Mouse (Mus musculus): ENCODE results near the gene Mfap5.
A peak's percentile ranks its signal among the peaks of the same experiment; 100 is the strongest.
"Not testable (repeated sequence)": the region's sequence is repeated elsewhere in the genome, so short reads cannot be mapped to it uniquely, and the experiment has no call there.

Mfap5 gene

DNA sequence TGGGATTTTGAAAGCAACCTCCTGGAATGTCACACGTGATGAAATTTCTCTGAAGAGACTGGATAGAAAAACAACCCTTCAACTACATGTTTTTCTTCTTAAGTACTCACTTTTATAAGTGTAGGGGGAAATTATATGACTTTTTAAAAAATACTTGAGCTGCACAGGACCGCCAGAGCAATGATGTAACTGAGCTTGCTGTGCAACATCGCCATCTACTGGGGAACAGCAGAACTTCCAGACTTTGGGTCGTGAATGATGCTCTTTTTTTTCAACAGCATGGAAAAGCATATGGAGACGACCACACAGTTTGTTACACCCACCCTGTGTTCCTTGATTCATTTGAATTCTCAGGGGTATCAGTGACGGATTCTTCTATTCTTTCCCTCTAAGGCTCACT is 56.8 kb downstream of the Mfap5 start:
- Histone ChIP-seq H3K36me3 (ENCODE audit: insufficient read depth, low read length) (no peaks in the 10 kb centered on the region), H3K27me3 (ENCODE audit: insufficient read depth, low read length) (peaks cover 32% of the 10 kb centered on the region), H3K9me3 (ENCODE audit: low read length) (no peaks in the 10 kb centered on the region), H3K4me3 (replicated peaks; ENCODE audit: low read length) (no peak overlapping the region), H3K4me1 (replicated peaks; ENCODE audit: low read depth, low read length) (peaks cover 16% of the 10 kb centered on the region)
- TF ChIP-seq NANOG (IDR thresholded peaks at IDR 0.05; ENCODE audit: borderline replicate concordance, low read length): no peak
- TF ChIP-seq CTCF (conservative IDR thresholded peaks at IDR 0.05; ENCODE audit: low read length): peak; percentile 94
- no peak for TF ChIP-seq POU5F1 (IDR thresholded peaks at IDR 0.05; ENCODE audit: borderline replicate concordance, low read length)

DNA sequence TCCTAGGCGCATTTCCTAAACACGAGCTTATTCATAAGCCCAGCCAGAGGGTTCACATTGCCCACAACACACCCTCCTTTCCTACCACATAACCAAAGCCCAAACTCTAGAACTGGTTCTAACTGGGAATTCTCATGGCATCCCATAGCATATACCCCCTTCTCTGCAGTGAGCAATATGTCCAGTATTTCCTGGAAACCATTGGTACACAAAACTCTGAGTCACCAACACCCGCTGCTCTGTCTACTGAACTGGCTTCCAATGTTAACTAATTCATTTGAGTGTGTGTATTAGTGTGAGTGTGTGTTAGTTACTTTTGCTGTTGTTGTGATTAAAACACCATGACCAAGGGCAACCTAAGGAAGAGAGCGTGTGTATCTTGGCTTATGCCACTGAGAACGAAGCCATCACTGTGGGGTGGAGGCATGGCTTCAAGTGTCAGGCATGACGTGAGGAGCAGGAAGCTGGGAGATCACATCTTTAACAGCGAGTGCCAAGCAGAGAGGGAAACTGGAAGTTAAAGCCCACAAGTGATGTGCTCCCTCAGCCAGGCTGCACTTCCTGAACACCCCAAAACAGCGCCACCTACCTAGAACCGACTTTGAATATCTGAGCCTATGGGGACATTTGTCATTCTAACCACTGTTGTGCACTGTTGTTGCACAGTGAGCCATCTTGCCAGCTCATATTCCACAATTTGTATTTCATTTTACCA is 59.6 kb downstream of the Mfap5 start:
- H3K36me3 ChIP-seq (ENCODE audit: insufficient read depth, low read length): no peaks in the 10 kb centered on the region
- no peaks in the 10 kb centered on the region for H3K9me3 ChIP-seq (ENCODE audit: low read length)
- H3K27me3 ChIP-seq (ENCODE audit: insufficient read depth, low read length): peaks cover 38% of the 10 kb centered on the region
- TF ChIP-seq POU5F1 (IDR thresholded peaks at IDR 0.05; ENCODE audit: borderline replicate concordance, low read length): no peak
- TF ChIP-seq NANOG (IDR thresholded peaks at IDR 0.05; ENCODE audit: borderline replicate concordance, low read length): no peak
- TF ChIP-seq CTCF (conservative IDR thresholded peaks at IDR 0.05; ENCODE audit: low read length): 0 out of 2 replicates have a peak, but pooled peaks have one; percentile 5
- peaks cover 18% of the 10 kb centered on the region for H3K4me1 ChIP-seq (replicated peaks; ENCODE audit: low read depth, low read length)
- no peak overlapping the region for H3K4me3 ChIP-seq (replicated peaks; ENCODE audit: low read length)

DNA sequence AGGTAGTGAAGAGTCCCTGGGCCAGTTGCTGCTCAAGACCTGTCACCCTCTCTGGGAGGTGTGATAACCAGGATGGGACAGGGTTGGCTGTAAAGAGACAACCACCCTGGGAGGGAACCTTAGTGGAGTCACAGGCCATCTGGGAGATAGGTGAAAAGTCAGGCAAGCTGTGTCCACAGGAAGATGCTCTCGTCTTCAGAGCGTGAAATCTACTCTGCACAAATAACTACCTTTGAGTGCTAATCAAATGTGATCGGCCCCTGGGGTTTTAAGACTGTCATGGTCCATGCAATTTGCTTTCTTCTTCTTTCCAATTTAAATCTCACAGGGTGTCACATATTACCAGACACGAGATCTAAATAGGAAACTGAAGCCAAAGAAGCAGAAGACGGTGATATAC is 63.5 kb downstream of the Mfap5 start:
- no peaks in the 10 kb centered on the region for H3K36me3 ChIP-seq (ENCODE audit: insufficient read depth, low read length)
- TF ChIP-seq CTCF (conservative IDR thresholded peaks at IDR 0.05; ENCODE audit: low read length) (no peak), NANOG (IDR thresholded peaks at IDR 0.05; ENCODE audit: borderline replicate concordance, low read length) (no peak), POU5F1 (IDR thresholded peaks at IDR 0.05; ENCODE audit: borderline replicate concordance, low read length) (no peak)

DNA sequence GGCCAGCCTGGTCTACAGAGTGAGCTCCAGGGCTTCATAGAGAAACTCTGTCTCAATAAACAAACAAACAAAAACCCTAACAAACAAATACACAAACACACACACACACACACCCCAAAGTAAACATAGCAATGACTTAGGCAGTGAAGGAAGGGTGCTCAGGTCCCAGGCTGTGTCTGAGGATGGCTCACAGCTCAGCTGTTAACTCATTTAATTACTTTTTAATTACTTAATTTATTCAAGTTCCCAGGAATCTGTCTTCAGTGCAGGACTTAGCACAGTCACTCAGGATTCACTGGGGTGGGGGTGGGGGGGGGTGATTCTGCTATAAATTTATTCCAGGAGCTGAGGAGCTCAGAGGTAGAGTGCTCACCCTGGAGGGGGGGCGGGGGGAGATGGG is 64.1 kb downstream of the Mfap5 start:
- no peaks in the 10 kb centered on the region for H3K9me3 ChIP-seq (ENCODE audit: low read length)
- H3K27me3 ChIP-seq (ENCODE audit: insufficient read depth, low read length): peaks cover 25% of the 10 kb centered on the region
- TF ChIP-seq POU5F1 (IDR thresholded peaks at IDR 0.05; ENCODE audit: borderline replicate concordance, low read length): no peak
- H3K36me3 ChIP-seq (ENCODE audit: insufficient read depth, low read length): no peaks in the 10 kb centered on the region
- no peak overlapping the region for H3K4me3 ChIP-seq (replicated peaks; ENCODE audit: low read length)
- peaks cover 8% of the 10 kb centered on the region; the same call in 1 of the 2 replicates for H3K4me1 ChIP-seq (replicated peaks; ENCODE audit: low read depth, low read length)

More for the DNA sequence above, 63.5 kb downstream of the Mfap5 start:
- no peak overlapping the region for H3K4me3 ChIP-seq (replicated peaks; ENCODE audit: low read length)
- peaks cover 8% of the 10 kb centered on the region; the same call in 1 of the 2 replicates for H3K4me1 ChIP-seq (replicated peaks; ENCODE audit: low read depth, low read length)
- H3K27me3 ChIP-seq (ENCODE audit: insufficient read depth, low read length): peaks cover 29% of the 10 kb centered on the region
- H3K9me3 ChIP-seq (ENCODE audit: low read length): no peaks in the 10 kb centered on the region

DNA sequence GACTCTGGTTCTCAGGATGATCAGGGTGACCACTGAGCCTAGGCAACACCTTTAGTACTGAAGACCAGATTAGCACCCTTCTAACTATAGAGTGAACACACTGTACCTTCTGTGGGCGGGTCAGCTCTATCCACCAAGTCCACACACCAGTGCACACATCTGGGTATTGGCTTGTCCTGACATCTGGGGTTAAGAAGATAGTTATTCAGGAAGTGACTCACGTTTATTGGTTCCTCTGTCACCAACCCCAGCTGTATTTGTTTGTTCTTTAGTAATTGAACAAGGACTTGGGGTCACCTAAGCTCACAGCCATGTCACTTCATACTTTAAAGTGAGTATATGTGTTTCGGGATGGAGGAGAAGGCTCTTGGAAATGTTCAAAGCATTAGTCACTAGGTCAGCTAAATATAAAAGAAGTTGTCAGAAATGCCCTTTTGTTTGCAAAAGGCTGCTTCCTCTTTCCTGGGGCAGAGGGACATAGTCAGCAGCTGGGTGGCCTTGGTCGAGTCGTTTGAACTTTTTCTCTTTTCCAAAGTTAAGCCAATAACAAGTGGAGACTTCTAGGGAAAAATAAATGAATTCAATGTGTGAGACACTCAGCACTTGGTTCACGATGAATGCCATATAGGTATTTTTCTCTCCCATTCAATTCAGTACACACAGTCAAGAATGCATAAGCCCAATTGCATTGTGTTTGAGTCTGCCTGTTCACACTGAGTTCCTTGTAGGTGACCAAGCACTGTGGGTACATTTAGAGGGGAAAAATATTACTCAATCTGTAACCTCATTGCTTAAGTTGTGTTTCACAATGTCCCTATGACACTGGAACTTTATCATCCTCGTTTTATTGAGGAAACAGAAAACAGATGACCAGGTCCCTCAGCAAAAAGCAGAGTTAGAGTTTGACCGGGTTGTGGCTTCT is 65.3 kb downstream of the Mfap5 start:
- no peaks in the 10 kb centered on the region for H3K9me3 ChIP-seq (ENCODE audit: low read length)
- H3K4me3 ChIP-seq (replicated peaks; ENCODE audit: low read length): no peak overlapping the region
- peaks cover 11% of the 10 kb centered on the region for H3K4me1 ChIP-seq (replicated peaks; ENCODE audit: low read depth, low read length)
- no peaks in the 10 kb centered on the region for H3K36me3 ChIP-seq (ENCODE audit: insufficient read depth, low read length)
- TF ChIP-seq NANOG (IDR thresholded peaks at IDR 0.05; ENCODE audit: borderline replicate concordance, low read length) (no peak), CTCF (conservative IDR thresholded peaks at IDR 0.05; ENCODE audit: low read length) (no peak), POU5F1 (IDR thresholded peaks at IDR 0.05; ENCODE audit: borderline replicate concordance, low read length) (no peak)
- peaks cover 25% of the 10 kb centered on the region for H3K27me3 ChIP-seq (ENCODE audit: insufficient read depth, low read length)

DNA sequence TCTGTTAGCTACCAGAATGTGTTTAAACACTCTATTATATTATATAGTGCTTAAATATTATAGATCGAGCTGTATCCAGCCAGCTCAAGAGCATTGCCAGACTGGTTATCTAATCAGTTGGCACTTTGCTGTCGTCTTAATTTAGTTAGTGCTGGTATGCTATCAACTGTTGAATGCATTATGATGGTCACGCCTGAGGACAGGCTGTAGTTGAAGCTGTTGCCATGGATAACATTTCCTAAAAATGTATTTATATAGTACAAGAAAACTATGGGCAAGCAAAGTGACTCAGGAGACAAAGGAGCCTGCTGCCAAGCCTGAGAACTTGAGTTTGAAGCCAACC is 65.9 kb downstream of the Mfap5 start:
- Histone ChIP-seq H3K4me1 (replicated peaks; ENCODE audit: low read depth, low read length) (peaks cover 16% of the 10 kb centered on the region), H3K4me3 (replicated peaks; ENCODE audit: low read length) (no peak overlapping the region), H3K27me3 (ENCODE audit: insufficient read depth, low read length) (peaks cover 24% of the 10 kb centered on the region), H3K36me3 (ENCODE audit: insufficient read depth, low read length) (no peaks in the 10 kb centered on the region), H3K9me3 (ENCODE audit: low read length) (no peaks in the 10 kb centered on the region)
- TF ChIP-seq POU5F1 (IDR thresholded peaks at IDR 0.05; ENCODE audit: borderline replicate concordance, low read length) (no peak), NANOG (IDR thresholded peaks at IDR 0.05; ENCODE audit: borderline replicate concordance, low read length) (no peak), CTCF (conservative IDR thresholded peaks at IDR 0.05; ENCODE audit: low read length) (no peak)

DNA sequence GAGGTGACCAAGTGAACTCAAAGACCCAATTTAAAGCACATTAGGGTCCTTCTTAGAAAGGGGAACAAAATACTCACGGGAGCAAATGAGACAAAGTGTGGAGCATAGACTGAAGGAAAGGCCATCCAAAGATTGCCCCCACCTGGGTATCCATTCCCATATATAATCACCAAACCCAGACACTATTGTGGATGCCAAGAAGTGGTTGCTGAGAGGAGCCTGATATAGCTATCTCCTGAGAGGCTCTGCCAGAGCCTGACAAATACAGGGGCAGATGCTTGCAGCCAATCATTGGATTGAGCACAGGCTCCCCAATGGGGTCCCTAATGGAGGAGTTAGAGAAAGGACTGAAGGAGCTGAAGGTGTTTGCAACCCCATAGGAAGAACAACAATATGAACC is 69.4 kb downstream of the Mfap5 start:
- H3K4me3 ChIP-seq (replicated peaks; ENCODE audit: low read length); H3K9me3 ChIP-seq (ENCODE audit: low read length); H3K36me3 ChIP-seq (ENCODE audit: insufficient read depth, low read length): not testable (repeated sequence)
- Histone ChIP-seq H3K27me3 (ENCODE audit: insufficient read depth, low read length) (peaks cover 11% of the 10 kb centered on the region), H3K4me1 (replicated peaks; ENCODE audit: low read depth, low read length) (peaks cover 18% of the 10 kb centered on the region)

DNA sequence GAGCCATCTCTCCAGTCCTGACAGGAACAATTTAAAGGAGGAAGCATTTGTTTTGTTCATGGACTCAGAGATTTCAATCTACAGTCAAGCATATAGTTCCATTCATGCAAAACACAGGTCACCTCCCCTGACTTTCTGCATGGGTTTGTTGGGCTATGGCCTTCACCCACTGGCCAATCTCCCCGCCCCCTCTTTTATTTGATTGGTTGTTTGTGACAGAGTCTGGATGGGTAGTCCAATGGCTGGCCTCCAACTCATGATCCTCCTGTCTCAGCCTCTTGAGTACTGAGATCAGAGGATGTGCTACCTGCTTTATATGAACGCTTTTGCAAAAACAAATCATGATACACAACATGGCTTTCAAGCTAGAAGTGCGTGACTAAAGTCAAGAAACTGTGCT is 71.4 kb downstream of the Mfap5 start:
- Histone ChIP-seq H3K27me3 (ENCODE audit: insufficient read depth, low read length) (peaks cover 8% of the 10 kb centered on the region), H3K4me3 (replicated peaks; ENCODE audit: low read length) (no peak overlapping the region), H3K4me1 (replicated peaks; ENCODE audit: low read depth, low read length) (peaks cover 31% of the 10 kb centered on the region), H3K36me3 (ENCODE audit: insufficient read depth, low read length) (peaks cover 6% of the 10 kb centered on the region; the same call in 1 of the 2 replicates), H3K9me3 (ENCODE audit: low read length) (no peaks in the 10 kb centered on the region)
- TF ChIP-seq NANOG (IDR thresholded peaks at IDR 0.05; ENCODE audit: borderline replicate concordance, low read length) (no peak), CTCF (conservative IDR thresholded peaks at IDR 0.05; ENCODE audit: low read length) (no peak), POU5F1 (IDR thresholded peaks at IDR 0.05; ENCODE audit: borderline replicate concordance, low read length) (no peak)
